Mouse (Mus musculus): ENCODE results near the gene Ccnjl.
A peak's percentile ranks its signal among the peaks of the same experiment; 100 is the strongest.

Gene Ccnjl

DNA sequence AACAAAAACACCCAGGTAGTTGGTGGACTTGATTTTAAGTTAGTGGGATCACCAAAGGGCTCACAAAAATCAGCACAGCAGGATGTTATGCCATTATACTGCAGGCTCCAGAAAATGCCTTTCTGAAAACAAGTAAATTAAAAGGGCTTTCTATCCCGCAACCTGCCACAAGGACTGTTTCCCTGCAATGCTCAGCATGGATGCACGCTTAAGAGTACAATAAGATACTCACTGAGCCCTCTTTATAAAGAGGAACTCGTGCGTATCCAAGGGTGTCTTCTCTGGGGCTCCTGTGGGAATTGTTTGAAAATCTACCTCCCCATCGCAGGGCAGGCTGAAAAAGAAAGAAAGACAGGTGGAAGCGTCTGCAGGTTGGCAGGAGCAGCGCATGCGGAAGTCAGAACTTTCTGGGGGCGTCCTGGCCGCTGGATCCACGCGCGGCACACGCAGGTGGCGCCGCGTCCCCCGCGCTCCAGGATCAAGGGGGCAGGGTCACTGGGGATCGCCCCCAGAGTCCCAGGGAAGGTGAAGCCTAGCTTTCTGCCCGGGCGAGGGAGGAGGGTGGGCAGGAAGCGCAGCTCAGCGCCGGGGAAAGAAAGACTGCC, 404 bp upstream of the Ccnjl start:
- no peak for DNase-seq

DNA sequence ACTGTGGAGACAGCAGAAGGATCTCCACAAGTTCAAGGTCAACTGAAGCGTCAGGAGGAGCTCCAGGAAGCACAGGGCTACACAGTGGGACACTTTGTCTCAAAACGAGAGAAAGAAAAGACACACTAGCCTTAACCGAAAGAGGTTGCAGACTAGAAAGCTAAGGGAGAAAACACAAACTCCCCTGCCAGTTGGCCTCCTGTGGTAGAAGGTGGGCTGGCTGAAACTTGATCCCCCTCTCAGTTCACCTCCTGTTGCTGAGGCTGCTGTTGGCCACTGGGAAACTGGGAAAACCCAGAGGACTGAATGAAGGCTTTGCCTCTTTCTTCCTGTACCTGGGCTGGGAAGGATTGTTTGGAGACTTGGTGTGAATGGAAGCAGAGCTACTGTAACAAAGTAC, 1.5 kb downstream of the Ccnjl start:
- no peak for DNase-seq

DNA sequence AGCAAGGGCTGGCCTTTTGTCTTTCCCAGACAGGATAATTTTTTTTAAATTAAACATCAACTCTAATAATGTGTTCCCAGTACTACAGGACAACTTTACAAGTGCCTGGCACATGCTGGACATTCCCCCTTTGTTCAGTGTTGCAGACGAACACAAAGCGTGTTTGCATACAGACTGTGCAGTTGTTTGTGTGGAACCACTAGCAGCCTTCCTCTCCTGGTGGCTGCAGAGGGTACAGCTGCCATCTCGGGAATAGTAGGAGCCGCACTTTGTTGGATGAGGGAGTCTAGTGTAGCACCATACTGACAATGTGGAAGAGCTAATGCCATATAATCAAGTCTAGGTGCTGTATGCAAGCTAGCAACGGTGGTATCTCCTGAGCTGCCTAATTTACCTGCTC, 3.0 kb downstream of the Ccnjl start:
- DNase-seq: no peak

DNA sequence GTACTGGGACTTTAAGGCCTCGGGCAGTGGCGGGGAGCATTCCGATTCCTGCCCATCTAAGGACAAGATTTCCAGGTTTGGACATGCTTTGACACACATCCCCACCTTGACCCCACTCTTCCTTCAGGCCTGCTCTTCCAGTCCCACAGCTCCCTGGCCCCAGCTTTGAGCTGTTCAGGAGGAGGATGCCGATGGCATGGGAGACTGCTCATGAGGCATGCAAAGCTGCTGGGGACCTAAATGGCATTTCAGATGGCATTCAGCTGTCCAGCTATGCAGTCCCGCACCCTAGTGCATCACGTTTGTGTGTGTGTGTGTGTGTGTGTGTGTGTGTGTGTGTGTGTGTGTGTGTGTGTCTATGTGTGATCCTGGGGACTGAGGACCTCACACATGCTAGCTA, 8.5 kb downstream of the Ccnjl start:
- no peak for DNase-seq

DNA sequence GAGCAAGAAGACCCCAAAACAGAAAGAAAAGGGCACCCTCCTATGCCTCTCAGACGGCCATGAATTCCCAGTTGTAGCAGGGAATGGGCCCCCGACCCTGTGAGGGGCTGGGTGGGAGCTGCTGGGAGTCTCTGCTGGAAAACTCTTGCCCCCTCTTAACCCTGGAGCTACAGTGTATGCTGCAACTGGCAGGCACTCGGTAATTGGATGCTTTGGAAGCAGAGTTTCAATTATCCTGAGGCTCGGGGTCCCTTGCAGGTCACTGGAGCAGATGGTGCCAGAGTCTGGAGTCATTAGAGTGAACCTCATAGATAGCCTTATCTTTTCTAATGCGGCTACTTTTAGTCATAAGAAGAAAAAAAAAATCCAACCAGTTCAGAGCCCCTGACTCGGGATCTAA, 11.3 kb downstream of the Ccnjl start:
- DNase-seq: no peak

DNA sequence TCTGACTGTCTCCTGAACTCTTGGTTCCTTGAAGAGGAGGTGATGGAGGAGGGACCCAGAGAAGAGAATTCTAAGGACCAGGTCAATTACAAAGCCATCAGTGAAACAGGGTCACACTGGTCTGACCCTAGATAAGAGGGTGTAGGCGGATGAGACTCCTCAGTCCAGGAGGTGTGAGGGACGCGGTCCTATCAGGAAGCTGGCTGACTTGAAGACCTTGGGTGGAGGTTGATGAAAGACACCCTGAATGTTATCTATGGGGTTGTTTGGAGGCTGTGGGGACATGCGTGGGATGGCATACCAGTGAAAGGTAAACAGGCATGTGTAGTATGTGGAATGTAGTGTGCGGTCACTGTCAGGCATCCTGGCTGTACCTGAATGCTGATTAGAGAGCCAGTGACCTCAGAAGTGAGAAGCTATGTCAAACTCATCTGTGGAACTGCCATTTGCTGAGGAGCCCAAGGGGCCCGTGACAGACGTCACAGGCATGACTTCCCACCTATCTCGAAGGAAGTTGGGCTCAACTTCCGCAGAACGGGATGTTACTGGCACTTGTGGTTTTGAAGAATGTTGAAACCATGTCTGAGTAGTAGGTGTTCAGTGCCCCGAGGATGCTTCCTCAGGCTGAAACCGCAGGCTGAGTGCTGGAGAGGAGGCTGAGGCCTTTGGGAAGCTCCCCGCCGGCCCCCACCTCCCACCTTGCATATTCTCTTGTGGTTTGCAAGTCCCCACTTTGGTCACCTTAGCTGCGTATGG, 15.3 kb downstream of the Ccnjl start:
- DNase-seq: peak; percentile 3

DNA sequence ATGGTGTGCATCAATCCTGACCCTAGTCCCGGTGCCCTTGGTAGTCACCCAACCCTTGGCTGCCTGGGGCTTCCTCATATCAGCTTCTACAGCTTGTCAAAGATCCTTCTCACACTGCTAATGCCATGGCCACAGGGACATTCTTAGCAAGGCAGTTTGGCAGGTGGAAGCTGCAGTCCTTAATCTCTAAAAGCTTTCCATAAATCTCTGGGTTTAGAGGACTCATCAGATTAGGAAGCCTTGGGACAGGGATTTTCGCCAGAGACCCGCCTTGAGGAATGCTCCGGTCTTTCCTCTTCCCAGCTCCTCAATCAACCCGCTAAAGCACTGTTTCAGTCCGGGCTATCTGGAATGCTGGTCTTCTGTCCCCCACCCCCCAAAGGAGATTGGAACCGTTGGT, 16.2 kb downstream of the Ccnjl start:
- no peak for DNase-seq

DNA sequence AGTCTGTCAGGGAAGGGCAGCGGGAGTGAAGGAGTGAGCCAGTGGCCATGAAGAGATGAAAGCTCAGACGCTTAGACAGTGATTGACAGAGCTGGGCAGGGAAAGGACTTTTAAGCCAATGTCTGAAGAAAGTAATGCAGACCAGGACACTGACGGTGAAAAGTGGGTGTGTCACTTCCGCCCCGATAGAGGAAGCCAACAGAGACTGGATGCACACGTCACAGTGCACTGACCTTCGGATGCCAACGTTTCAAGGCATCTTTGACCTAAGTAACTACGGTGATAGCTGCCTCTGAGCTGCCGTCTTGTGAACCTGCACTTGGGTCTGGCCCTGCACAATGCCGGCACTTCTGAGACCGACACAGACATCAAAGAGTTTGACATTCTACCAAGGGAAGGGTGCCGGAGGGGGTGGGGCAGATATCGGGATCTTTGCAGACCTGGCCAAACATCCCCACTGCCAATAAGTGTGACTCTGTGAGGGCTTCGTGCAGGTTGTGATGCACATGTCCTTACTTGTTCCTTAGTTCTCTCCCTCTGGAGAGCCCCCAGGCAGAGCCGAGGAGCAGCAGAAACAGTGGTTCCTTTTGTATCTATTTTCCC, 17.4 kb downstream of the Ccnjl start:
- DNase-seq: no peak

DNA sequence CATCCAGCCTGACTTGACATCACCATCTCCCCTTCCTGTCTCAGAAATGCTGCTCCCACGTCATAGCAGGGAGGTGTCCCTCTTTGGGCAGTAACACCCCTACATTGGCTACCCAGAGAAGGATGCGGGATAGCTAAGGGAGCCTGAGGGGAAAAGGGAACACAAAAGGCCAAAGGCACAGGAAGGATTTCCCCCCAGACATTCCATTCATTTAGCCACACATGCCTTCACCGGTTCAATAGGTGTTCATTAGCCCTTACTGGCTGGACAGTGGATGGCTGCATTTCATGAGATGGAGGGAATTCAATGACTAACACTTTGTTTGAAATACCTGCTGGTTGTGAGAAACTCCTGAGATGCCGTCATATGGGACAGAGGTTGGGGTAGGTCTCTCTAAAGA, 18.1 kb downstream of the Ccnjl start:
- no peak for DNase-seq

DNA sequence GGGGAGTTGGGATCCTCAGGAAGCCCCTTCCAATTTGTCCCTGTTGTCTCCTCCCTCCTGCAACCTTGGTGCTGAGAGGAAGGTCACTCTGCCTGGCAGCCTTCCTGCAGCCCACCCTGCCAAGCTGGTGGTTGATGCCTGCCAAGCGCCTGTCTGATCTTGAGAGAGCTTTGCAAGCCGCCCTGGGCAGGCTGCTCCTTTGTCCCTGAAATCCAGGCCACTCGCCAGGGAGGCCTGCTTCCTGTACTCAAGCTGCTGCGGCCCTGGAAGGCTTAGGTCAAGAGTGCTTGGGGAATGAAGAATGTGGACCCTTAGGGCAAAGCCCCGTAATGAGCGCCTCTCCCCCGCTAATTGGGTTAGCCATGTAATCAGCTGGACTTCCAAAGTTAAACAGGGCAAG, 19.6 kb downstream of the Ccnjl start:
- no peak for DNase-seq

DNA sequence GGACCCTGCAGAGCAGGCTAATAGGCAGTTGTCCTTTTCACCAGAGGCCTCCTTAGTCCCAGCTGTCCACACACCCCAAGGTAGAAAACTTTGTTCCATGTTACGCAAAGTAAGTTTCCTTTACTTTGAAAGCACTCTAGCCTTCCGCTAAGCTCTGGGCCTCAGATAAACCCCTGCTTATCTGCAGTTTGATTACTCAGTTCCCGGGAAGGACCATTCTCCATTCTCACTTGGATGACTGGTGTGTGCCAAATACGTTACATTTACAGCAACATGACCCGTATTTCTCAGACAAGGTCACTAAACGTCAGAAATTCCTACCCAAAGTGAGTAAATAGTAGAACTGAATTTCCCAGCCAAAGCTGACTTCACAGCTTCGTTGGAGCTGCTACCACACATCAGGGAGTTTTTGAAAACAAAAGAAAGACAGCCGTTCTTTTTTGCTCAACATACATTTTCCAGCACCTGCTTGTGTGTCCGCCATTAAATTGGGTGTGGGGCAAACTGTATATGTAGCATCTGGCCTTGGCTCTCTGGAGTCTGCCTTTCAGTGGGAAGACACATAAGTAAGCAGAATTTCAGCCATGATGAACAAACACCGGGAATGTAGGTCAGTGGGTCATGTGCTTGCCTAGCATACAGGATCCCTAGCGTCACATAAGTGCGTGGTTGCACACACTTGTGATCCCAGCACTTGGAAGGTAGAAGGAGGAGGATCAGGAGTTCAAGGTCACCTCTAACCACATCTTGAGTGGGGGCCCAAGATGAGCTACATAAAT, 20.3 kb downstream of the Ccnjl start:
- no peak for DNase-seq

DNA sequence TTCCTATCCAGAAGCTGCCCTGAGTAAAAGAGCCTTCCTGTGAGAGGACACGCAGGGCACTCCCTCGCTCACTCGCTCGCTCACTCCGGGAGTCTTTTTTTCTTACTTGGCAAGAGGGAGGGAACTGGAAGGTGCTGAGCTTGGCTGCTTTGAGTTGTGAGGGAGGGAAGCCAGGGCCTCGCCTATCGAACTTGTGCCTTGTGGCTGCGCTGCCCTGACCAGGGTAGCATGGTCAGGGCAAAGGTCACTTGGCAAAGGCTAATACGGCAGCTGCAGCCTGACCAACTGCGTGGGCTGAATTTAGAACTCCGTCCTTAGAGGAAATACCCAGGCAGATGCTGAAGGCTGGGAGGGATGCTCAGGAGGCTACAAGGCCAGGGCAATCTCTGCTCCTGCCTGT, 21.1 kb downstream of the Ccnjl start:
- DNase-seq: no peak

DNA sequence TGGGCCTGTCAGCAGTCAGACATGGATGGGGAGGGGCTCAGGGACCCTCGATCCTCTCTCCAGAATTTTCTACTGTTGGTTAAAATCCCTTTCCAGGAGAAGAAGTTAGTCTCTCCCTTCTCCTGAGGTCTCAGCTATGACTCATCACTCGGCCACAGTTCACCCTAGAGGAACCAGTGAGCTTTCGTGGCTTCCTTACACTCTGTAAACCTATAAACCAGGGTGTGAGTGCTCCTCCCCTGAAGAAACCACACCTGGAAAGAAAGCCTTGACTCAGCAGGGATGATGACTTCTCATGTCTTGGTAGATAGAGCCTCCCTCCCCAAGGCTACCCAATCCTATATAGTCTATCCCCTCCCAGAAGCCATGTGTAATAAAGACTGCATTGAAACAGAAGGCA, 23.2 kb downstream of the Ccnjl start:
- no peak for DNase-seq

DNA sequence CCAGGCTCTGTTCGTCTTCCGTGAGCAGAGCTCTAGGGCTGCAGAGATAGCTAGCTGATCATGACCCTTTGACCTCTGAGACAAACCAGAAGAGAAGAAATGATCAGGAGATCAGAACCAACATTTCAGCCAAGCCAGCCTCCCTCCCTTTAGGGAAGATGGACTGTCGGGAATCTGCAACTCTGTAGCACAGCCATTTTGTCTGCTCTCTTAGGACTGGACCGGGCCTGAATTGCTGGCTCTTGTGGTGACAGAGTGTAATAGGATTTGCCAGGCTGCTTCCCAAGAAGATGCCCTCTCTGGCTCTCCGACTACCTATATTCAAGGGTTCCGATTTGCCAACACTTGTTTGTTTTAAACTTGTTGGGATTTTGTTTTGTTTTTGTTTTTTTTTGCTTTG, 24.1 kb downstream of the Ccnjl start:
- DNase-seq: no peak

DNA sequence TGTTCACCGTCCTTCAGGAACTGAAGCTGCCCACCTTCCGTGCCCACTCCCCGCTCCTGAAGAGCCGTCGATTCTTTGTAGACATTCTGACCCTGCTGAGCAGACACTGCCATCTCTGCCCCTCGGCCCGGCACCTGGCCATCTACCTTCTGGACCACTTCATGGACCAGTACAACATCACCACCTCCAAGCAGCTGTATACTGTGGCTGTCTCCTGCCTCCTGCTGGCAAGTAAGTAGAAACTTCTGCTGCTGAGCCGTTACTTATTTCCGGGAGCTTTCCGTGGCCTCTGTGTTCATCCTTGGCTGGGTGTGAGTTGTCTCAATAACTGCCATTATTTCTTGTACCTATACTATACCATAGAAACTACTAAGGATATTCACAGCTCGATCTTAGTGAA, 28.0 kb downstream of the Ccnjl start:
- DNase-seq: no peak

DNA sequence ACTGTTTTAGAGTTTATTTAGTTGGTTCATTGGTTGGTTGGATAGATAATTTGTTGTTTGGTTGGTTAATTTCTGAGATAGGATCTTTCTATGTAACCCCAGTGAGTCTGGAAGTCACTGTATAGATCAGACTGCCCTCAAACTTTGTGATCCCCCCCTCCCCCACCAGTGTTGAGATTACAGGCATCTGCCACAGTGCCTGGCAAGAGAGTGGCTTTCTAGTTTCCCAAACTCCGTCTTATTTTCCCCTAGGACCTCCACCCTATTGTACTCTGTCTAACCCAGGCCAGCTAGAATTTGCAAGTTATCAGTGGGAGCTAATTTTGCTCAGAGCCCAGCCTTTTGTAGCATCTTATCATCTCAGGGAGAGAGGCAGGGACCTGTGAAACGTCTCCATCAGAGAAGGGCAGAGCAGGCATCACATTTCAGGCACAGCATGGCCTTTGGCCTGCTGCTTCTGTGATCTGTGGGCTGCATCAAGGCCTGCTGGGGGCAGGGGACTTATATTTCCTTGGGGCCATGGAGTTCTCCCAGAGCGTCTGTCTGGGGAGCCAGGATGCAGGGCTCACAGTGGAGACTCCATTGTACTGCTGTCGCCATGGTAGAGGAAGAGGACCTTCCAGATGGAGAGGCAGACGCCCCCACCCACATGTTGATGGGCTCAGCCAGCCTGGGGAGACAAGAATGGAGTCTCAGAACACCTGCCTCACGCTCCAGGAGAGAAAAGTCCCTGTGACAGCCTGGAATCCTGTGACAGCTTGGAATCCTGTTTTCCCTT, 31.1 kb downstream of the Ccnjl start:
- DNase-seq: no peak

DNA sequence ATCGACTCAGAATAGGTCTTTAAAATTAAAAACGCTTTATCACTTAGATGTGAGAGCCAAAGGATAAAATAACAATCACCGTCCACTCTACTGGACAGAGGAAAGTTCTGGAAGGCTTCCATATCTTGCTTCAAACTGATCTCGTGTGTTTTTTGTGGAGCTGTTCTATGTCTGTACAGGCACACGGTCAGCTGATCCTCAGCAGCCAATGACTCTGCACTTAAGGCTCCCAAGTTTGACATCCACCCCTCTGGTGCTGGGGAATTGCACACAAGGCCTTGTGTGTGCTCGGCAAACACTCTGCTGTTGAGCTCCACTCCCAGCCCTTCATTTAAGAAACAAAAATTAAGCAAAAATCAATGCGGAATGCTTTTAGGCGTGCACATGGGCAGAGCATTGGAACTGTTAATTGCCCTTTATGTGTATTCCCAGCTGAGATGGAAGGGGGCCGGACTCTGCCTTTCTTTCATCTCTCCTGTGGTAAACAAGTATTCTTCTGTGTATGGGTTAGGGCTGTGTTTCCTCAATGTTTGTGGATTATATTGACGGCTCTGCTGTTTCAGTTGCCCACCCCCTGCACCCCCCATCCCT, 35.2 kb downstream of the Ccnjl start:
- no peak for DNase-seq

DNA sequence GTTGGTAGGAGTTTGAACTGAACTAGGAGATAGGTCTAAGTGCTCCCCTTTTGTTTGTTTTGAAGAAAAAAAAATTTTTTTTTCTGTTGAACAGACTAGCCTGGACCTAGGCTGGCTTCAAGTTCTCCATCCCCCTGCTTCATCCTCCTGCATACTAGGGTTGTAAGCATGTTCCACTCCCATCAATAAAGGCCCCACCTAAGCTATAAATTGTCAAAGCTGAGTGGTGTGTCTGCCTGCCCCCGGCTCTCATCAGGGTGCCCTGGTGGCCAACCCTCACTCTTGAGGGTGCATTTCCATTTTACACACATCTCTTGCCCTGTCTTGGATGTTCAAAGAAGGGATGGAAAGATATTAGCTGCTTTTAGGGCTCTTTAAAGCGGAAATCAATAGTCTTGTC, 36.8 kb downstream of the Ccnjl start:
- no peak for DNase-seq

DNA sequence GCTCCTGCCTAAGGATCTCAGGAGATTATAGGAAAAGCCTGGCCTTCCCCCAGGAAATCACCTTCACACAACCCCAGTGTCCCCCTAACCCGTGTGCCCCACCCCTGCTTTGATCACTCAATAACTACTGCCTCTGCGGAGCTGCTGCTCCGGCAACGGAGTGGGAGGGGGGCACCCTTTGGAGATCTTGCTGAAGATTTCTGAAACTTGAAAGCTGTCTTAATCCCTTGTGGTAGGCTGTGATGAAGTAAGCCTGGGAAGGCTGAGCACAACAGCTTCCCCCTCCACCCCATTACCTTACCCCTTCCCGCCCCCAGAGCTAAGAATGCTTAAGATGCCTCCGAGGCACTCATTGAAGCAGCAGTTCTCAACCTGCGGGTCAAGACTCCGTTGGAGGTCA, 37.3 kb downstream of the Ccnjl start:
- no peak for DNase-seq

DNA sequence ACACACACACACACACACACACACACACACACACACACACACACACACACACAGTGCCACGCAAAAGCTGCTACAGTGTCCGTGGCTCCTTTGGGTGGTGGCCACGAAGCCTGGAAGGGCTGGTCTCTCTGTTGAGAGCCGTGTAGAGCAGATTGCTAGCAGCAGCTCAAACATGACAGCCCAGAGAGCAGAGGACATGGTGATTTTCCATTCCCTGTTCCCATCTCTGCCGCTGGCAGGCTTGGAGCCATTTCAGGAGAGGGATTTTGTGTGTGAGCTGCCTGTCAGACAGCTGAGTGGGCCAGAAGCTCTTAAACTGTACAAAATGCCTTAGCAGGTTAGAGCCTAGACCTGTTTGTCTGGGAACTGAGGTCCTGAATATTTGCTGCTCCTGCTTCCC, 38.1 kb downstream of the Ccnjl start:
- DNase-seq: no peak

DNA sequence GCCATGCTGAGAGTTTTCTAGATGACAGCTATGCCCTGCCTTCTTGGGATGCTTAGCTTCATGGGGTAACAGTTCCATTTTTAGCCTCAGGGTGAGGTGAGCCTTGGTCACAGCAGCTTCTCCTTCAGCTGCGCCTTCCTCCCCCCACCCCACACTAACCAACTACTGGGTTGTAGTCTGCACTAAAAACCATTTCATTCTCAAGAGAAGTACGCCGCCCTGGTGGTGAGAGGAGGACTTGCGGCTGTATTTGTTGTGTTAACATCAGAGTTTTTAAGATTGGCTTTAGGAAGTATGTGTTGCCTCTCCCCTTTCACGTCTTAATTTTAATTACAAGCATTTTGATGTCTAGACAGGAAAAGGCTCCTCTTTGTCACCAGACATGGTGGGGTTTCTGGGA, 39.7 kb downstream of the Ccnjl start:
- DNase-seq: peak; percentile 58

DNA sequence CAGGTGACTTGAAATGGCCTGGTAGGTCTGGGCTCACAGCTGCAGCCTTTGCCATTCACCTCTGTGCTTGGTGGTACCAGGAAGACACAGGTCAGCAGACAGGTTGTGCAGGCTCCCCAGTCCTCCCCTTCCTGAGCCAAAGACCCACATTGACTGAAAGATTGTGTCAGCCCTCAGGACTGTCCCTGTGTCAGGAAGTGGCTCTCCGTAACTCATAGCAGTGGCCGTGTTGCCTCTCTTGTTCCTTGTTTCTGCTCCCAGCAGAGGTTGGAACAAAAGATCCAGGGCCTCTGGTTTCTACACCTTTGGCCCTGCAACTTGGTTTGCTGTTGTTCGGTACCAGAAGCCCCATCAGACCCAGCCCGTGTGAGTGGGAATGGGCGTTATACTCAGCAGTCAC, 40.6 kb downstream of the Ccnjl start:
- DNase-seq: no peak

DNA sequence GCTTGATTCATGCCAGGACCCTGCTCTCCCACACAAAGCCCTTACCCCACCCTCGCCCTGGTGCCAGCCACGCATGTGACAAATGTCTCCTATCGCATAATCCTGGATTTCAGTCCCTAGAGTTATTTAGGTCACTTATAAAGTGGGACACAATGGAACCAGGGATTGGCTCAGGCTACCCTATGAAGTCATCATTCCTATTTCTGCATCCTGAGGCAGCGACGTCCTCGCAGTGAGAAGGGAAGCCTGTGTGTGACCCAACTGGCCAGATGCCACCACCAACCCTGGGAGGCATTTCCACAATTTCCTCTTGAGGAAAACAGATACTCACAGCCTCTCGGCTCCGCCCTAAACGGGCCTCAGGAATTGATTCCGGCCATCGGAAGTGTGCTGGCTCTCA, 41.0 kb downstream of the Ccnjl start:
- no peak for DNase-seq
